Mouse (Mus musculus): ENCODE results near the gene Calhm2. TPM values are rescaled to one million over a fixed set of nuclear protein-coding genes. Genes with fewer than 3 reads are reported as not detected.

Gene Calhm2
- polyA plus RNA-seq, 1 experiment from 2014 or later = 2.4 TPM

Other genes with a start within 250 kb of the Calhm2 start
- gene Ina, start 123.6 kb downstream of the Calhm2 start, polyA plus RNA-seq (2016; fragmentation: Nextera tagmentation; extraction: Ambion mirVana) = 0.11 and 0.12 TPM in 2 replicates
- gene Nt5c2, start 123.1 kb downstream of the Calhm2 start, polyA plus RNA-seq (2016; fragmentation: Nextera tagmentation; extraction: Ambion mirVana) = 67.1 and 78.5 TPM in 2 replicates
- gene Pcgf6, start 87.4 kb downstream of the Calhm2 start, polyA plus RNA-seq (2016; fragmentation: Nextera tagmentation; extraction: Ambion mirVana) = 19.0 and 20.0 TPM in 2 replicates
- 9.5 and 10.1 TPM in 2 replicates for gene Taf5, start 70.5 kb downstream of the Calhm2 start, polyA plus RNA-seq (2016; fragmentation: Nextera tagmentation; extraction: Ambion mirVana)
- 984 and 997 TPM in 2 replicates for gene Usmg5, start 47.6 kb downstream of the Calhm2 start, polyA plus RNA-seq (2016; fragmentation: Nextera tagmentation; extraction: Ambion mirVana)
- gene Pdcd11, start 47.5 kb downstream of the Calhm2 start, polyA plus RNA-seq (2016; fragmentation: Nextera tagmentation; extraction: Ambion mirVana) = 10.9 and 11.7 TPM in 2 replicates
- gene Calhm1, start 6.0 kb upstream of the Calhm2 start, polyA plus RNA-seq (2016; fragmentation: Nextera tagmentation; extraction: Ambion mirVana) = not detected in 2 replicates
- not detected in 2 replicates for gene Calhm3, start 19.5 kb upstream of the Calhm2 start, polyA plus RNA-seq (2016; fragmentation: Nextera tagmentation; extraction: Ambion mirVana)
- 2.2 and 2.6 TPM in 2 replicates for gene Neurl1a, start 40.5 kb upstream of the Calhm2 start, polyA plus RNA-seq (2016; fragmentation: Nextera tagmentation; extraction: Ambion mirVana)

All from liver, embryonic 12.5 days (tissue).